Mouse (Mus musculus) hindbrain, embryonic 12.5 days (tissue): Measurements from ENCODE around the gene Olfr486. TPM values are rescaled to one million over a fixed set of nuclear protein-coding genes. Genes with fewer than 3 reads are reported as not detected.
"Not testable (repeated sequence)": the region's sequence is repeated elsewhere in the genome, so short reads cannot be mapped to it uniquely, and the experiment has no call there.

ENCODE experiments used
- ATAC-seq: fragments of 200-750 bp; cut with Nextera tagmentation; 2 replicates; pipeline ENCODE4 v1.8.0; 2017; ENCODE audit warnings: moderate TSS enrichment; ENCODE audit not compliant: low FRiP score
- H3K27ac ChIP-seq: fragments of 300-500 bp; sonication (generic); 2 replicates; pipeline ENCODE4 v1.5.1; 2016; ENCODE audit warnings: mild to moderate bottlenecking
- H3K27me3 ChIP-seq: fragments of 300-500 bp; sonication (generic); 2 replicates; pipeline ENCODE4 v1.6.1; 2016; ENCODE audit warnings: mild to moderate bottlenecking
- H3K36me3 ChIP-seq: fragments of 300-500 bp; sonication (generic); 2 replicates; pipeline ENCODE4 v1.6.1; 2016; ENCODE audit warnings: mild to moderate bottlenecking
- H3K4me1 ChIP-seq: fragments of 300-500 bp; sonication (generic); 2 replicates; pipeline ENCODE4 v1.6.1; 2016
- H3K4me2 ChIP-seq: fragments of 300-500 bp; sonication (generic); replicated peaks from 2 replicates; pipeline ENCODE4 v1.6.1; 2016; ENCODE audit warnings: mild to moderate bottlenecking
- H3K4me3 ChIP-seq: fragments of 300-500 bp; sonication (generic); 2 replicates; pipeline ENCODE4 v1.5.1; 2016; ENCODE audit warnings: mild to moderate bottlenecking
- H3K9ac ChIP-seq: fragments of 300-500 bp; sonication (generic); 2 replicates; pipeline ENCODE4 v1.6.1; 2016; ENCODE audit warnings: mild to moderate bottlenecking, moderate library complexity
- H3K9me3 ChIP-seq: fragments of 300-500 bp; sonication (generic); replicated peaks from 2 replicates; pipeline ENCODE4 v1.6.1; 2016; ENCODE audit warnings: mild to moderate bottlenecking
- WGBS: fragments of 180-500 bp; shearing (Covaris S2); methylation state at CpG from one replicate; pipeline ENCODE4 v1.1.7; 2016; 5-methylcytosine and 5-hydroxymethylcytosine counted together
- polyA plus RNA-seq: library from polyadenylated mRNA; unstranded; fragments of >200 nt; fragmentation: Nextera tagmentation; extraction: Ambion mirVana; gene quantifications from 2 replicates; pipeline ENCODE4 v1.2.1, GENCODE M21; 2016

Gene Olfr486
- not detected in 2 replicates for polyA plus RNA-seq

DNA sequence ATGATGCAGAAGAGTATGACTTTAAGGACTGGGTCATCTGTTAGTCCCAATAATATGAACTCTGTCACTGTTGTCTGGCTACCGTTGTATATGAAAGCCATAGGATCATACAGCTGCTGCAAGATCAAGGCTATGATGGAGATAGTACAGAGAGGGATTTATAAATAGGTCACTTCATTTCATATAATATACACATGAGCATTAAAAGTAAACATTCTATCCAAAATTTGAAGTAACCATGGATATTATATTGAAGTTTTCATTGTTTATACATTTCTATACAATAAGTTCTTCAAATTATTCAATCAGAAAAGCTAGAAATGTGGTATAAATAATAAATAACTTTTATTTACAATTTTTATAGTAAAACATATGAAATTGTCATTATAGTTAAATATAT is at the start of gene Olfr486:
Olfr486 (minus strand) TSS at position 101 of the 400 bp plus-strand sequence.
- not testable (repeated sequence) for H3K4me1 ChIP-seq, H3K27me3 ChIP-seq, H3K9me3 ChIP-seq, H3K4me2 ChIP-seq, ATAC-seq, H3K36me3 ChIP-seq, H3K4me3 ChIP-seq, H3K27ac ChIP-seq, H3K9ac ChIP-seq
- WGBS = 94% methylated on average over 1 of the region's 1 CpGs

DNA sequence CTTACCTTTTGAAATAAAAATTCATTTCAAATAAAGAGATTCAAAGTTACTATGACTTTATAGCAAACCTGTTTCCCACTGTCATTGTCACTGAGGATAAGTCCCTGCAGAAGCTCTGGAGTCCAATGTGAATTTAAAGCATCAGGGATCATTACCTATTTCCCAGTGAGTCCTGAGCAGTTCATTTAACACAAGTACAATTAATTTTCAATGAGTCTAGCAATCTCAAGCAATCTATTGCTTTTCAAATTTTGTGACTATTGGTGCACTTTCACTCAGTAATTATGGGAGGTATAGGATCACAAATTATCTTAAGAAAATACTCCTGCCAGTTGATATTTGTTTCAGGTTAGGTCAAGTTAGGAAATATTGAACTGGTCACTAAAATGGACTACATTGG is 42.0 kb upstream of the Olfr486 start, which contains the start of gene Olfr487:
Olfr487 (minus strand) TSS at position 101 of the 400 bp plus-strand sequence.
- not testable (repeated sequence) for H3K27ac ChIP-seq, ATAC-seq, H3K4me3 ChIP-seq, H3K4me1 ChIP-seq, H3K4me2 ChIP-seq, H3K9ac ChIP-seq, H3K9me3 ChIP-seq, H3K27me3 ChIP-seq, H3K36me3 ChIP-seq

DNA sequence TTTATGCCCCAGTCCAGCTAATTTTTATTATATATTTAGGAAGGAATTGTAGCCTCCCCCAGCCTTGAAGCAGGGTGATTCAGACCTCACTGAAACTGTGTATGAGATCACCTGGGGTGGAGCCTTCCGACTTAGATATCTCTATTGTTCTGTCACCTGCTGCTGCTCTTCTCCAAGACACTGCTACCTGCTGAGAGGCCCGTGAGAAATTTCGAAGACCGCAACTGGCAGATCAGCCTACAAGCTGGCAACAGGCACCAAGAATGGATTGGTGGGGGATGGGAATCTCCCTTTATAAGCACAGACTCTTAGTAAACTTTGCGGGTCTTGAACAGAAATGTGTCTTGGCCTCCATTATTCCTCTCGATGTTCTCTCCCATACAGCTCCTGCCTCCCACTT is 24.4 kb upstream of the Olfr486 start:
- ATAC-seq = no peak
- H3K27ac ChIP-seq = no peak overlapping the region
- no peaks in the 10 kb centered on the region for H3K4me1 ChIP-seq
- H3K9ac ChIP-seq = no peak overlapping the region
- WGBS = 54% methylated on average over 6 of the region's 6 CpGs
- H3K36me3 ChIP-seq = no peaks in the 10 kb centered on the region
- H3K4me2 ChIP-seq = no peak overlapping the region
- H3K4me3 ChIP-seq = no peak overlapping the region
- no peaks in the 10 kb centered on the region for H3K27me3 ChIP-seq
- H3K9me3 ChIP-seq = no peaks in the 10 kb centered on the region

DNA sequence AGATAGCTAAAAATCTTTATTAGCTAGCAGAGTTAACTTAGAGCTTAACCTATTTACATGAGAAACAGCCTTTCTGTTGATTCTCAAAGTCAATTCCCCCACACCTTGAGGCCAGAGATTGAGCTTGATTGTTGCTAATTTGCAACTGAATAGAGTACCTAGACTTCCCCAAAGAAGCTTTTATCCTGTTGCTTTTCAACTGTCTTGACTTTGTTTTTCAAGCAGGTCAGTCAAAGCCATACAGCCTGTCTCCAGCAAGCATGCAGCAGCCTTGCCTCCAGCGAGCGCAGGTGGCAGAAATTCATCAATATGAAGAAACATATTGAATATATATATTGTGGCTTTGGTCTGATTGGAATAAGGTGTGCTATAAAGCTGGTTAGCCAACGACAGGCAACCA is 23.8 kb upstream of the Olfr486 start:
- H3K4me1 ChIP-seq, H3K4me3 ChIP-seq, H3K4me2 ChIP-seq, H3K27ac ChIP-seq, ATAC-seq, H3K9me3 ChIP-seq, H3K27me3 ChIP-seq, H3K36me3 ChIP-seq, H3K9ac ChIP-seq: not testable (repeated sequence)
- WGBS = 62% methylated on average over 3 of the region's 3 CpGs

DNA sequence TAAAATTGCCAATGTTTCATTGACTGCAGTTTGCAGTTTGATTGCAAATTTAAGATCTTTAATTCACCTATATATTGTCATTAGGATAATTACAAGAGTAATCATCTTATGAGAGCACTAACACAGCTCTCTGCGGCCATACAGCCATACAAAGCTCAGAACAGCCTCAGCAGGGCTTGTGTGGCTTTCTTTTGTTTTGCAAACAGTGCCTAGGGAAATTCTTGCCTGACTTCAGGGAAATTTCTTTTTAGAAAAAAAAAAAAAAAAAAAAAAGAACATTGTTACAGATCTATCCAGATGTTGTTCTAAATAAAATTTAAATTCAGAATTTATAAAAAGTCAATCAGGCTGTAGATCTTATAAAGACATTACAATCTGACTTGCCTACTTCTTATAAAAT is 20.2 kb upstream of the Olfr486 start:
- not testable (repeated sequence) for H3K4me2 ChIP-seq, H3K9me3 ChIP-seq, H3K27me3 ChIP-seq, H3K27ac ChIP-seq, H3K36me3 ChIP-seq, ATAC-seq, H3K4me1 ChIP-seq, H3K9ac ChIP-seq, H3K4me3 ChIP-seq
- WGBS = 33% methylated on average over 1 of the region's 1 CpGs

DNA sequence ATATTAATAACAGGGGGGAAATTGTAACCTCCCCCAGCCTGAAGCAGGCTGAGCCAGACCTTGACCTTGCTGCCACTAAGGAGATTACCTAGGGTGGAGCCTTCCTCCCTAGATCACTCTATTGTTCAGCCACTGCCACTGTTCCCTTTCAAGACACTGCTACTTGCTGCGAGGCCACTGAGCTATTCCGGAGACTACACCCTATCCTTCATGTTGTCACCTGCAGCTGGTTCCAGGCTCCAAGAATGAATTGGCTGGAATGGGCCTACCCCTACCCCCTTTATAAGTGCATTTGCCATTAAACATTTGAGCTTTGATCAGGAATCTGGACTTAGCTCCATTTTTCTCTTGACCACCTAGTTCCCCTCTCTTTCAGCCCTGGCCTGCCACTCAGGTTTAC is 18.7 kb upstream of the Olfr486 start:
- 40% methylated on average over 2 of the region's 2 CpGs for WGBS
- not testable (repeated sequence) for H3K27ac ChIP-seq, H3K4me3 ChIP-seq, H3K4me2 ChIP-seq, H3K27me3 ChIP-seq, ATAC-seq, H3K4me1 ChIP-seq, H3K9ac ChIP-seq, H3K9me3 ChIP-seq, H3K36me3 ChIP-seq

DNA sequence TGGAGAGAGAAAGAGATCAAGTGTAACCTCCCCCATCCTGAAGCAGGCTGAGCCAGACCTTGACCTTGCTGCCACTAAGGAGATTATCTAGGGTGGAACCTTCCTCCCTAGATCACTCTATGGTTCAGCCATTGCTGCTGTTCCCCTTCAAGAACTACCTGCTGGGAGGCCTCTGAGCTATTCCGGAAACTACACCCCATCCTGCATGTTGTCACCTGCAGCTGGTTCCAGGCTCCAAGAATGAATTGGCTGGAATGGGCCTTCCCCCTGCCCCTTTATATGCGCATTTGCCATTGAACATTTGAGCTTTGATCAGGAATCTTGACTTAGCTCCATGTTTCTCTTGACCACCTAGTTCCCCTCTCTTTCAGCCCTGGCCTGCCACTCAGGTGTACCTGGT is 12.7 kb upstream of the Olfr486 start:
- 95% methylated on average over 2 of the region's 2 CpGs for WGBS
- H3K27me3 ChIP-seq, H3K4me3 ChIP-seq, H3K27ac ChIP-seq, ATAC-seq, H3K4me1 ChIP-seq, H3K4me2 ChIP-seq, H3K9me3 ChIP-seq, H3K9ac ChIP-seq, H3K36me3 ChIP-seq: not testable (repeated sequence)

DNA sequence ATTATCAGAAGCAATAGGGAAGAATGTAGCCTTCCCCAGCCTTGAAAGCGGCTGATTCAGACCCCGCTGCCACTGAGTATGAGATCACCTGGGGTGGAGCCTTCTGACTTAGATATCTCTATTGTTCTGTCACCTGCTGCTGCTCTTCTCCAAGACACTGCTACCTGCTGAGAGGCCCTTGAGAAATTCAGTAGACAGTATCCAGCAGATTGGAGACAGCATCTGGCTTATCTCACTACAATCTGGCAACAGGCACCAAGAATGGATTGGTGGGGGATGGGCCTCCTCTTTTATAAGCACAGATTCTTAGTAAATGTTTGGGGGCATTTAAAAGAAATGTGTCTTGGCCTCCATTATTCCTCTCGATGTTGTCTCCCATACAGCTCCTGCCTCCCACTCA is 11.9 kb upstream of the Olfr486 start:
- H3K27me3 ChIP-seq, H3K9me3 ChIP-seq, ATAC-seq, H3K4me3 ChIP-seq, H3K36me3 ChIP-seq, H3K4me1 ChIP-seq, H3K4me2 ChIP-seq, H3K27ac ChIP-seq, H3K9ac ChIP-seq: not testable (repeated sequence)
- 74% methylated on average over 3 of the region's 3 CpGs for WGBS

DNA sequence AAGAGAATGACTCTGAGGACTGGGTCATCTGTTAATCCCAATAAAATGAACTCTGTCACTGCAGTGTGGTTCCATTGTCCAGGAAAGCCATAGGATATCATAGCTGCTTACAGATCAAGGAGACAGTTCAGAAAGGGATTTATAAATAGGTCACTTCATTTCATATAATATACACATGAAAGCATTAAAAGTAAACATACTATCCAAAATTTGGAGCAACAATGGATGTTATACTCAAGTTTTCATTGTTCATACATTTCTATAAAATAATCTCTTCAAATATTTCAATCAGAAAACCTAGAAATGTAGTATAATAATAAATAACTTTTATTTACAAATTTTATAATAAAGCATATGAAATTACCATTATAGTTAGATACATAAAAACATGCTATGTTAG is 12.8 kb downstream of the Olfr486 start, which contains the start of gene Olfr485:
Olfr485 (minus strand) TSS at position 101 of the 400 bp plus-strand sequence.
- Histone ChIP-seq H3K27me3 (no peaks in the 10 kb centered on the region), H3K4me3 (no peak within 1 kb of the TSS), H3K27ac (no peak within 1 kb of the TSS), H3K9ac (no peak within 1 kb of the TSS), H3K36me3 (no peaks in the 10 kb centered on the region), H3K9me3 (no peaks in the 10 kb centered on the region), H3K4me1 (no peaks in the 10 kb centered on the region), H3K4me2 (no peak within 1 kb of the TSS)
- no peak for ATAC-seq

DNA sequence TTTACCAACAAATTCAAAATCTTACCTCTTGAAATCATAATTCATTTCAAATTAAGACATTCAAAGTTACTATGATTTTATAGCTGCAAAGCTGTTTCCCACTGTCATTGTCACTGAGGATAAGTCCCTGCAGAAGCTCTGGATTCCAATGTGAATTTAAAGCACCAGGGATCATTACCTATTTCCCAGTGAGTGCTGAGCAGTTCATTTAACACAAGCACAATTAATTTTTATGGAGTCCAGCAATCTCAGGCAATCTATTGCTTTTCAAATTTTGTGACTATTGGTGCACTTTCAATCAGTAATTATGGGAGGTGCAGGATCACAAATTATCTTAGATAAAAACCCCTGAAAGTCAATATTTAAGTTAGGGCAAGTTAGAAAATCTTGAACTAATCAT is 45.2 kb downstream of the Olfr486 start, which contains the start of gene Olfr484:
Olfr484 (minus strand) TSS at position 101 of the 400 bp plus-strand sequence.
- H3K36me3 ChIP-seq = no peaks in the 10 kb centered on the region
- H3K27me3 ChIP-seq = no peaks in the 10 kb centered on the region
- H3K9me3 ChIP-seq = no peaks in the 10 kb centered on the region
- H3K4me3 ChIP-seq = no peak within 1 kb of the TSS
- no peak within 1 kb of the TSS for H3K4me2 ChIP-seq
- no peak for ATAC-seq
- H3K27ac ChIP-seq = no peak within 1 kb of the TSS
- H3K9ac ChIP-seq = no peak within 1 kb of the TSS
- no peaks in the 10 kb centered on the region for H3K4me1 ChIP-seq

Other genes starting within 250 kb of the Olfr486 start
- not detected in 2 replicates for gene Olfr473, start 242.3 kb downstream of the Olfr486 start, polyA plus RNA-seq
- not detected in 2 replicates for gene Olfr474, start 218.1 kb downstream of the Olfr486 start, polyA plus RNA-seq
- not detected in 2 replicates for gene Olfr476, start 207.9 kb downstream of the Olfr486 start, polyA plus RNA-seq
- gene Olfr477, start 186.0 kb downstream of the Olfr486 start, polyA plus RNA-seq = not detected in 2 replicates
- gene Olfr478, start 138.8 kb downstream of the Olfr486 start, polyA plus RNA-seq = not detected in 2 replicates
- not detected in 2 replicates for gene Olfr479, start 122.0 kb downstream of the Olfr486 start, polyA plus RNA-seq
- gene Olfr480, start 105.4 kb downstream of the Olfr486 start, polyA plus RNA-seq = not detected in 2 replicates
- gene Olfr481, start 92.9 kb downstream of the Olfr486 start, polyA plus RNA-seq = not detected in 2 replicates
- gene Olfr482, start 75.2 kb downstream of the Olfr486 start, polyA plus RNA-seq = not detected in 2 replicates
- not detected in 2 replicates for gene Olfr483, start 71.9 kb downstream of the Olfr486 start, polyA plus RNA-seq
- gene Olfr484, start 45.3 kb downstream of the Olfr486 start, polyA plus RNA-seq = not detected in 2 replicates
- gene Olfr485, start 12.9 kb downstream of the Olfr486 start, polyA plus RNA-seq = not detected in 2 replicates
- not detected in 2 replicates for gene Olfr487, start 41.9 kb upstream of the Olfr486 start, polyA plus RNA-seq
- not detected in 2 replicates for gene Olfr488, start 85.6 kb upstream of the Olfr486 start, polyA plus RNA-seq
- not detected in 2 replicates for gene Olfr490, start 116.2 kb upstream of the Olfr486 start, polyA plus RNA-seq
- gene Olfr491, start 140.7 kb upstream of the Olfr486 start, polyA plus RNA-seq = not detected in 2 replicates
- gene Olfr492, start 150.9 kb upstream of the Olfr486 start, polyA plus RNA-seq = not detected in 2 replicates
- gene Olfr493, start 174.2 kb upstream of the Olfr486 start, polyA plus RNA-seq = not detected in 2 replicates
- not detected in 2 replicates for gene Olfr494, start 192.6 kb upstream of the Olfr486 start, polyA plus RNA-seq
- gene Olfr495, start 220.4 kb upstream of the Olfr486 start, polyA plus RNA-seq = not detected in 2 replicates
- gene Olfr497, start 247.7 kb upstream of the Olfr486 start, polyA plus RNA-seq = not detected in 2 replicates